Mouse (Mus musculus) small intestine, adult 2 months (tissue): Measurements from ENCODE around the gene Wdr25.

Experiments
- CTCF ChIP-seq: fragments of 200-500 bp; IDR thresholded peaks from 2 replicates; pipeline ENCODE4 v1.5.1; 2012; ENCODE audit warnings: low read depth, mild to moderate bottlenecking, control low read depth, inconsistent platforms, low read length, moderate library complexity, mixed read lengths; ENCODE audit not compliant: insufficient replicate concordance, insufficient read length; ENCODE audit errors: extremely low read depth
- POLR2A ChIP-seq: fragments of 200-500 bp; IDR thresholded peaks from 2 replicates; pipeline ENCODE4 v1.6.1; 2012; ENCODE audit warnings: low read depth, mild to moderate bottlenecking, control low read depth, inconsistent platforms, low read length, moderate library complexity

DNA sequence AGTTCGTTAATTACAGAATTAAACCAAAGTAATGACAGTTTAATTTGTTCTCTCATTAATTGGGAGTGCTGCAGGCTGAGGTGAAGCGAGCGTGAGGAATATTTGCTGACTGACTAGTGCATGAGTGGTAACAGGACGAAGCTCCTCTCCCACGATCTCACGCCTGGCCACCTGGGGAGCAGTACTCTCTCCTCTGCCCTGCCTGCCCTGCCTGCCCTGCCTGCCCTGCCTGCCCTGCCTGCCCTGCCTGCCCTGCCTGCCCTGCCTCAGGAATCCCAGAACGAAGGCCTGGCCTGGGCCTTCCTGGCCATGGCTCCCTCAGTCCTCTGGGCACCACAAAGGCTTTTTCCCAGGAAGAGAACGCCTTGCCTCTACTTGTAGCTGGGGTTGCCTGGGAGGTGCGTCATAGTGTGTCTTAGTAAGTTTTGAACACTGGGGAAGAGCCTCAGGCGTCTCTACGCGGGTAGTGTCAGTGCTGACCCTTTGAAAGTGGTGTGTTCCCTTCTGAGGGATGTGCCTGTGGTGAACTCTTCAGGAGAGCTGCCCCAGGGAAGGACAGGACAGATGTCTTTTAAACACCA is 66.3 kb downstream of the Wdr25 start:
- TF ChIP-seq POLR2A (no peak), CTCF (no peak)
